Mouse (Mus musculus) neural tube, embryonic 14.5 days (tissue): ENCODE data around the gene Styk1. TPM values are rescaled to one million over a fixed set of nuclear protein-coding genes. Genes with fewer than 3 reads are reported as not detected.

Experiments
- ATAC-seq: fragments of 200-750 bp; cut with Nextera tagmentation; 2 replicates; pipeline ENCODE4 v1.8.0; 2017; ENCODE audit warnings: low read depth, mild to moderate bottlenecking, moderate TSS enrichment, moderate library complexity
- H3K27ac ChIP-seq: fragments of 300-500 bp; sonication (generic); 2 replicates; pipeline ENCODE4 v1.5.1; 2014; ENCODE audit warnings: low read depth, mild to moderate bottlenecking, control low read depth, low read length, moderate library complexity, mixed read lengths
- H3K27me3 ChIP-seq: fragments of 300-500 bp; sonication (generic); 2 replicates; pipeline ENCODE4 v1.6.1; 2014; ENCODE audit warnings: low read length; ENCODE audit not compliant: control insufficient read depth, insufficient read depth
- H3K36me3 ChIP-seq: fragments of 300-500 bp; sonication (generic); 2 replicates; pipeline ENCODE4 v1.6.1; 2014; ENCODE audit warnings: low read length, mixed read lengths; ENCODE audit not compliant: control insufficient read depth, insufficient read depth
- H3K4me1 ChIP-seq: fragments of 300-500 bp; sonication (generic); 2 replicates; pipeline ENCODE4 v1.6.1; 2014; ENCODE audit warnings: low read length; ENCODE audit not compliant: control insufficient read depth, insufficient read depth
- H3K4me2 ChIP-seq: fragments of 300-500 bp; sonication (generic); 2 replicates; pipeline ENCODE4 v1.6.1; 2014; ENCODE audit warnings: mild to moderate bottlenecking, low read depth, low read length, control low read depth
- H3K4me3 ChIP-seq: fragments of 300-500 bp; sonication (generic); 2 replicates; pipeline ENCODE4 v1.5.1; 2014; ENCODE audit warnings: low read depth, low read length, control low read depth, mixed read lengths
- H3K9ac ChIP-seq: fragments of 300-500 bp; sonication (generic); replicated peaks from 2 replicates; pipeline ENCODE4 v1.6.1; 2014; ENCODE audit warnings: low read depth, mild to moderate bottlenecking, control low read depth, low read length, mixed read lengths
- H3K9me3 ChIP-seq: fragments of 300-500 bp; sonication (generic); 2 replicates; pipeline ENCODE4 v1.6.1; 2016; ENCODE audit warnings: low read length; ENCODE audit not compliant: control insufficient read depth
- WGBS: fragments of 180-500 bp; shearing (Covaris S2); extraction: QIAGEN DNeasy Blood & Tissue Kit; methylation state at CpG from one replicate; pipeline ENCODE4 v1.1.7; 2014; 5-methylcytosine and 5-hydroxymethylcytosine counted together
- polyA plus RNA-seq: library from polyadenylated mRNA; unstranded; fragments of >200 nt; fragmentation: Nextera tagmentation; extraction: Ambion mirVana; gene quantifications from 2 replicates; pipeline ENCODE4 v1.2.1, GENCODE M21; 2014

Styk1 gene
- polyA plus RNA-seq: 2.1 and 2.2 TPM in 2 replicates

DNA sequence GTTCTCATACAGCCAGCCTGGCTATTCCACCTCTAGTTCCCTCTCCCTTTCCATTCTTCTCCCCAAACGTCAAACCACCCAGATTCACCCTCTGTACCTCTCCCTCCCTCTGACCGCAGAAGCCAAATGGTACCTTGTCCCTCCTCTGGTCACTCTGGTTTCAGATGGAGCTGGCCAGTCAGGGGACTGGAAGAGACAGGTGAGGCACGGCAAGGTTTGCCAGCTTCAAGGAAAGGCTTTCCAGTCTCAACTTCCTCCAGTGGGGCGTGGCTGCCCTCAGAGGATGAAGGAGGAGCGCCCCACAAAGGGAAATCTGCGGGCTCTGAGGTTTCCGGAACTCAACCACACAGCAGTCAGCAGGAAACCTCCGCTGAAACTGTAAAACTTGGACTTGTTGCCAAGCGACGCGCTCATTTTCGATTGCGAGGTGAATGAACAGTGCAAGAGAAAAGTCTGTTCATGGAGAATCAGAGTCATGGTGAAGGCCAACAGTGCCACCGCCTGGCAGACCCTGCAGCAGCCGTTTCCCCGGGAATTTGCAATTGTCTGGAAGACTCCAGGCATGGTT, at the start of gene Styk1:
Gene Styk1, minus strand, starts transcription at position 246 of the 568 bp plus-strand sequence.
- H3K27me3 ChIP-seq: no peaks in the 10 kb centered on the region
- no peaks in the 10 kb centered on the region for H3K36me3 ChIP-seq
- no peaks in the 10 kb centered on the region for H3K9me3 ChIP-seq
- 3% methylated on average over 16 of the region's 16 CpGs for whole genome bisulfite sequencing
- peak within 1 kb of the TSS; percentile 21; the same call in 1 of the 2 replicates for H3K4me3 ChIP-seq
- H3K4me2 ChIP-seq: peak within 1 kb of the TSS; percentile 56
- 0 out of 2 replicates have a peak, but pooled peaks cover 3% of the 10 kb centered on the region for H3K4me1 ChIP-seq
- peak; percentile 97 for ATAC-seq
- no peak within 1 kb of the TSS for H3K9ac ChIP-seq
- H3K27ac ChIP-seq: no peak within 1 kb of the TSS

DNA sequence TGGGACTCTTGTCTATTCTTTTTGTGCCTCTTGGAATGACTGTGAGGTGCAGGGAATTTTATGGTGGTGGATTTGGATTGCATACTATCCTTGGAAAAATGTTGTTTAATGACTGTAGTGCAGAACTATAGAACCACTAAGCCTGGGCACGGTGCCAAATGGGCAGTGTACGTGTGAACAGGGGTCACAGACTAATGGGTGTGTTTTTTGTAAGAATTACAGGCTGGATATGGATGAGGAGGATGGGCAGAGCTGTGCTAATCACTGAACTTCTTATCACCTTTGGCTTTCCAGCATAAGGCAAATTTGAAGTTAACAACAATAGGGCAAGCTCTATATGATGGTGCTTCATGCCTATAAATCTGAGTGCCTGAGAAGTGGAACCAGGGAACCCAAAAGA, 49.6 kb upstream of the Styk1 start:
- Histone ChIP-seq H3K27ac (no peak overlapping the region), H3K4me1 (no peaks in the 10 kb centered on the region), H3K9me3 (no peaks in the 10 kb centered on the region), H3K9ac (no peak overlapping the region), H3K4me2 (no peak overlapping the region), H3K27me3 (no peaks in the 10 kb centered on the region), H3K36me3 (no peaks in the 10 kb centered on the region), H3K4me3 (no peak overlapping the region)
- no peak for ATAC-seq
- WGBS: 56% methylated on average over 2 of the region's 2 CpGs

DNA sequence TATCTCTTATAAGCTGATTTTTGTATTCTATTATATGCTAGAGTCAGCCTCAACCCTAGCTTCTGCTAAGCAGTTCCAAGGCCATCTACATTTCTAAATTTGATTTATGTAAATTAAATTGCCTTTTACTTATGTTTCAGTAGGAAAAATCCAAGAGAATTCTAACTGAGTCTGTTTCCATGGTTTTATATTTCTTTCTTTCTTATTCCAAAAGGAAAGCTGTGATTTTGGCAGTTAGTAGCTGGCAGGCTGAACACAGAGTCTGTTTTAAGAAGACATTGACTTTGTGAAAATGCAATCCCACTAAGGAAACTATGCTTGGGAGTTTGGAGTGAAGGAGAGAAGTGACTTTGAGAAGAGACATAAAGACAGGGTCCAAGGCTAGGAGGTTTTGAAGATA, 49.2 kb upstream of the Styk1 start:
- no peaks in the 10 kb centered on the region for H3K4me1 ChIP-seq
- no peaks in the 10 kb centered on the region for H3K9me3 ChIP-seq
- no peak for ATAC-seq
- H3K9ac ChIP-seq: no peak overlapping the region
- H3K36me3 ChIP-seq: no peaks in the 10 kb centered on the region
- no peaks in the 10 kb centered on the region for H3K27me3 ChIP-seq
- H3K4me2 ChIP-seq: no peak overlapping the region
- no peak overlapping the region for H3K27ac ChIP-seq
- no peak overlapping the region for H3K4me3 ChIP-seq

DNA sequence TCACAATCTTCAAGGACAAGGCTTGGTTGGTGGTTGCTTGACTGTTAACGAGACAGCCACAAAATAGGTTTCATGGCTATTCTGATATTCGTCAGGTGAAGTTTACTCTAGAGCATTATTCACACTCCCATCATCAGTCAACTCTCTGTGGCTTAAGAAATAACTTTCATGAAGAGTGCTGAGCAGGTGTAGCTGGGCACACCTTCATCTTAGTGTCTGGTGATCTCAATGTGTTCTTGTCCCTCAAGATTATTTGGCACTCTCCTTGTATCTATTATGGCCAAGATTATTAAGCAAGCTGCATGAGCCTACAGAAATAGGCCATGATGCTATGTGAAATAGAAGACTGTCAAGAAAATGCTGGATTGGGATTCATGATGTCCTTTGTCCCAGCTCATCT, 47.9 kb upstream of the Styk1 start:
- 92% methylated on average over 2 of the region's 2 CpGs for WGBS
- no peak overlapping the region for H3K27ac ChIP-seq
- no peak overlapping the region for H3K4me3 ChIP-seq
- H3K9ac ChIP-seq: no peak overlapping the region
- no peaks in the 10 kb centered on the region for H3K36me3 ChIP-seq
- H3K4me2 ChIP-seq: no peak overlapping the region
- ATAC-seq: no peak
- H3K27me3 ChIP-seq: no peaks in the 10 kb centered on the region
- no peaks in the 10 kb centered on the region for H3K4me1 ChIP-seq
- H3K9me3 ChIP-seq: no peaks in the 10 kb centered on the region

DNA sequence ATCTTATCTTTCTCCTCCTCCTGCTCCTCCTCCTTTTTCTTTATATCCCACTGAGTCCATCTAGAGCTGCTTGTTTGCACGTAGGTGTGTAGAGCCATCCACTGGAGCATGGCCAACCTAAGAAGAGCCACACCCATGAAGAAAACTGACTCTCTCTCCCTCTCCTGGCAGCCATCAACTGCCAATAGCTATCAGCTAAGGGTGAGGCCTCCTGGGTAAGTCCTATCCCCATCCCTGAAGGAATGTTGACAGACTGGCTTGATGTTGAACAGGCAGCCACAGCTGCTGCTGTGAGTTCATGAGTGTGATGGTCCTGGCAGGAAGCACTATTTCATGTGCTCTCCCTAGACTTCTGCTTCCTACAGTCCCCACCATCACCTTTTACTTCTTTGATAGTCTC, 43.3 kb upstream of the Styk1 start:
- Histone ChIP-seq H3K36me3 (no peaks in the 10 kb centered on the region), H3K27ac (no peak overlapping the region), H3K4me2 (no peak overlapping the region), H3K4me1 (no peaks in the 10 kb centered on the region), H3K9me3 (no peaks in the 10 kb centered on the region), H3K4me3 (no peak overlapping the region), H3K27me3 (no peaks in the 10 kb centered on the region), H3K9ac (no peak overlapping the region)
- ATAC-seq: no peak
- 85% methylated on average over 1 of the region's 1 CpGs for WGBS

DNA sequence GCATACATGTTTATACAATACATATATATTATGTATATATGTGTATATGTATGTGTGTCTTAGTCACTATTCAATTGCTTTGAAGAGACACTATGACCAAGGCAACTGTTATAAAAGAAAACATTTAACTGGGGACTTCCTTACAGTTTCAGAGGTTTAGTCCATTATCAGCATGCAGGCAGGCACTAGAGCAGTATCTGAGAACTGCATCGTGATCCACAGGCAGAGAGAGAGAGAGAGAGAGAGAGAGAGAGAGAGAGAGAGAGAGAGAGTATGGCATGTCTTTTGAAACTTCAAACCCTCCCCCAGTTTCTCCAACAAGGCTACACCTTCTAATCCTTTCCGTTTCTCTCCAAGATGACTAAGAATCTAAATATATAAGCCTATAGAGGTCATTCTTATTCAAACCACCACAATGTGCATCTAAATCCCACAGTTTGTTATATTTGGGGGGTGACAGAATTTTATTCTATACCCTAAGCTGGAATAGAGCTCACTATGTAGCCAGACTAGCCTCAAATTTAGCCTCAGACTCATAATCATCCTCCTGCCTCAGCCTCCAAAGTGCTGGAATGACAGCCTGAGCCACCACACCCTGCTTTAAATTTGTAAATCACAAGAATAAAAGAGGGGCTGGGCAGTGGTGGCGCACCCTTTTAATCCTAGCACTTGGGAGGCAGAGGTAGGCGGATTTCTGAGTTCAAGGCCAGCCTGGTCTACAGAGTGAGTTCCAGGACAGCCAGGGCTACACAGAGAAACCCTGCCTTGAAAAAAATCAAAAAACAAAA, 40.7 kb upstream of the Styk1 start:
- Histone ChIP-seq H3K36me3 (no peaks in the 10 kb centered on the region), H3K9ac (no peak overlapping the region), H3K4me3 (no peak overlapping the region), H3K27me3 (no peaks in the 10 kb centered on the region), H3K4me1 (no peaks in the 10 kb centered on the region), H3K27ac (no peak overlapping the region), H3K4me2 (no peak overlapping the region), H3K9me3 (no peaks in the 10 kb centered on the region)
- WGBS: 81% methylated on average over 4 of the region's 4 CpGs
- ATAC-seq: no peak

DNA sequence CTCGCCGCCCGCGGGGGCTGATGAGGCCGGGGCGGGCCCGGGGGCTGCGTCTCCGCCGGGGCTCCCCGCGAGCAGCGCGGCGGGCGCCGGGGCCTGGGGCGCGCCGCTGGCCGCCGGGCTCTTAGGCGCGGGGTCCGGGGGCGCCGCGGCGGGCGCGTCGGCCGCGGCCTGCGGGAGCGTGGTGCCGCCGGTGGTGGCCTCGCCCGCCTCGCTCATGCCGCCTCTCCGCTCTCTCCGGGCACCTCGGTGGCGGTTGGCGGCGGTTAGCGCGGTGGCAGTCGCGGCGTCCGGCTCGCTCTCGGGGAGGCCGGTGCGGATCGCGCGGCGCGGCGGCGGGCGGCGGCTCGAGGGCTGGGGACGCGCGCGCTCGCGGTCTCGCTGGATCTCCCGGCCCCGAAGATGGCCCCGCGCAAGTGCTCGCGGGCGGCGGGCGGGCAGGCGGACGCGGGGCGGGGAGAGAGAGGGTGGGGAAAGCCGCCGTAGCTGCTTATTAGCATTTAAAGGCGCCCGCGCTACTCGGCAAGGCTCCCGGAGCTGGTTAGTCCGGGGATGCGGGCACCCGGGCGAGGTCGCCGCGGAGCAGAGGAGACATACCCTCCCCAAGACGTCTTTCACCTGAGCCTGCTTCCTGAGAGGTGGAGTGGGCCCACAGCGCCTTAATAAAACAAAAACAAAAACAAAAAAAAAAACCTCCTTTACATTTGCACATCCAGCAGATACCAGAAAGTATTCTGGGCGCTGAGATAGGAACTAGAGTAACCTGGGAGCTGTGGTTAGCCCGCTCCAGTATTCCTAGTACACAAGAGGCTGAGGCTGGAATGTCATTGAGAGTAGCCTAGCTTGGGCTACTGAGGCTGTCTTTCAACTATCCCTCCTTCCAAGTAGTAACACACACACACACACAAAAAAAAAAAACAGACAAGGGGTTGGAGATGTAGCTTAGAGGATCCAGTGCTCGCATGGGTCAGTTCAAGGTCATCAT, 34.9 kb upstream of the Styk1 start, which contains the start of gene Ybx3:
Gene Ybx3, minus strand, starts transcription at position 437 of the 982 bp plus-strand sequence.
- peak; percentile 97 for ATAC-seq
- Histone ChIP-seq H3K9me3 (no peaks in the 10 kb centered on the region), H3K4me3 (peak within 1 kb of the TSS; percentile 86), H3K27ac (peak within 1 kb of the TSS; percentile 70), H3K4me2 (peak within 1 kb of the TSS; percentile 90), H3K36me3 (no peaks in the 10 kb centered on the region), H3K4me1 (peaks cover 10% of the 10 kb centered on the region; the same call in 1 of the 2 replicates), H3K27me3 (no peaks in the 10 kb centered on the region), H3K9ac (peak within 1 kb of the TSS; percentile 85)
- WGBS: under 1% methylated on average over 49 of the region's 107 CpGs

DNA sequence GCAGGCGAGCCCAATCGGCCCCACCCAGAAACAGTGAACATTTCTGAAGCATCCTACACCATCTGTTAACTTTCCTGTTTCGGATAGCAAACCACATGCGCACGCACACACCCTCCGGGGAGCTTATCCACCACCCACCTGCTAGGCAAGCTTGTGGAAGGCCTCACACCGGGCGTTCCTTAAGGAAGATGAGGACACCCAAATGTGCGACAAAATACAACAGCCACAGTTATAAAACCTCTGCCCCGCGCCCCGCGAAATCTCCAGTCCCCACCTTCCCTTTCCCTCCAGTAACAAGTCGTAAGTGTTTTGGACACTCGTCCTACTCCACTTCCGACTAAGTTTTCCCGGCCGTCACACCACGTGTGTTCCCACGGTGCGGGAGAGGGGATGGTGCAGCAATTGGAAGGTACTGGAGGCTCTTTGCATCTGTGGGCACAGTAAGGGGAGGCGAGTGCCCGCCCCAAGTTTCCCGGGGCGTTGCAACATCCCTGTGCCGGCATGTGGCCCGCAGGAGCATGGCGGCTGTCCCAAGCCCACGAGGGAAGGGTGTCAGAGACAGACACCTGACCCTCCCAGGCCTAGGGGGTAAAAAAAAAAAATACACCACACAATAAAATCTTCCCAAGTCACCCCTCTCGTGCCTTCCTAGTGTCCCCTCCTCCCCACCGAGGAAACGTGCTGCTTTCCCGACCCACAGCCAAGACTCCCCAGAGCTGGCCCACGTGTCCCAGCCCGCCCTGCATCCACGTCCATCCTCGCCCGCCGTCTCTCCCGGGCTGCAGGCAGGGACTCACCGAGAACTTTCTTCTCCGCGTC, 34.0 kb upstream of the Styk1 start:
- H3K27ac ChIP-seq: peak overlapping the region; percentile 70; the same call in 1 of the 2 replicates
- peak; percentile 70 for ATAC-seq
- under 1% methylated on average over 41 of the region's 43 CpGs for WGBS
- H3K27me3 ChIP-seq: no peaks in the 10 kb centered on the region
- H3K4me1 ChIP-seq: peaks cover 16% of the 10 kb centered on the region; the same call in 1 of the 2 replicates
- H3K9ac ChIP-seq: peak overlapping the region; percentile 85
- no peaks in the 10 kb centered on the region for H3K36me3 ChIP-seq
- H3K9me3 ChIP-seq: no peaks in the 10 kb centered on the region
- H3K4me3 ChIP-seq: peak overlapping the region; percentile 86
- peak overlapping the region; percentile 90 for H3K4me2 ChIP-seq
